Mouse (Mus musculus) gonadal fat pad, adult 2 months (tissue): ENCODE results near the gene D130043K22Rik. TPM values are rescaled to one million over a fixed set of nuclear protein-coding genes. Genes with fewer than 3 reads are reported as not detected.

Experiments used
- DNase-seq: peaks from one replicate; pipeline ENCODE4 v3.0.0-alpha.2; 2012; ENCODE audit warnings: low read depth
- polyA plus RNA-seq: library from polyadenylated mRNA; depleted of rRNA; stranded (reverse); fragments of >200 nt; gene quantifications from 2 replicates; pipeline ENCODE4 v1.2.3, GENCODE M21; 2012; rRNA removed

D130043K22Rik gene
- polyA plus RNA-seq, result 0.08 and 0.13 TPM in 2 replicates

- no peak for DNase-seq
Observed at GRCm38 (mm10) chr13:24844983-24845955, at the start of gene D130043K22Rik. D130043K22Rik (plus strand) TSS chr13:24845135.

GRCm38 (mm10) chr13:24798686-24799085, 46.2 kb upstream of the D130043K22Rik start:
- no peak for DNase-seq

- no peak for DNase-seq
Observed at GRCm38 (mm10) chr13:24799378-24799777, 45.6 kb upstream of the D130043K22Rik start.

GRCm38 (mm10) chr13:24799925-24800673, 44.8 kb upstream of the D130043K22Rik start:
- no peak for DNase-seq

GRCm38 (mm10) chr13:24800674-24801307, 44.1 kb upstream of the D130043K22Rik start:
- DNase-seq, result no peak

- DNase-seq, result no peak
Observed at GRCm38 (mm10) chr13:24801308-24801921, 43.5 kb upstream of the D130043K22Rik start, which contains the start of gene BC005537. BC005537 (plus strand) TSS chr13:24801657.

- no peak for DNase-seq
Observed at GRCm38 (mm10) chr13:24802131-24802691, 42.7 kb upstream of the D130043K22Rik start.

GRCm38 (mm10) chr13:24803196-24803595, 41.7 kb upstream of the D130043K22Rik start:
- DNase-seq, result no peak

GRCm38 (mm10) chr13:24806079-24806478, 38.9 kb upstream of the D130043K22Rik start:
- no peak for DNase-seq

GRCm38 (mm10) chr13:24812521-24812920, 32.4 kb upstream of the D130043K22Rik start:
- DNase-seq, result no peak

- DNase-seq, result no peak
Observed at GRCm38 (mm10) chr13:24814616-24815015, 30.3 kb upstream of the D130043K22Rik start.

GRCm38 (mm10) chr13:24816125-24817092, 28.5 kb upstream of the D130043K22Rik start:
- no peak for DNase-seq

- DNase-seq, result no peak
Observed at GRCm38 (mm10) chr13:24819931-24820330, 25.0 kb upstream of the D130043K22Rik start.

- no peak for DNase-seq
Observed at GRCm38 (mm10) chr13:24822663-24823343, 22.1 kb upstream of the D130043K22Rik start.

- DNase-seq, result no peak
Observed at GRCm38 (mm10) chr13:24824647-24825046, 20.3 kb upstream of the D130043K22Rik start.

- DNase-seq, result no peak
Observed at GRCm38 (mm10) chr13:24825587-24825986, 19.3 kb upstream of the D130043K22Rik start.

- no peak for DNase-seq
Observed at GRCm38 (mm10) chr13:24826116-24826515, 18.8 kb upstream of the D130043K22Rik start.

GRCm38 (mm10) chr13:24830756-24831352, 14.1 kb upstream of the D130043K22Rik start:
- no peak for DNase-seq
